Mouse (Mus musculus) spleen, adult 2 months (tissue): ENCODE measurements around the gene Vps36. TPM values are rescaled to one million over a fixed set of nuclear protein-coding genes. Genes with fewer than 3 reads are reported as not detected.

Experiments used
- DNase-seq, 2 experiments: peaks; one replicate each; pipeline versions ENCODE4 v3.0.0 to v3.0.0-alpha.2; 2012 to 2021; ENCODE audit warnings: low spot score in 2 of 2, low read depth in 1 of 2
- H3K27ac ChIP-seq: fragments of 200-500 bp; 2 replicates; pipeline ENCODE4 v1.5.1; 2012; ENCODE audit warnings: low read length, inconsistent platforms; ENCODE audit not compliant: insufficient read depth
- H3K27me3 ChIP-seq: fragments of 200-500 bp; 2 replicates; pipeline ENCODE4 v1.6.1; 2012; ENCODE audit warnings: mild to moderate bottlenecking, moderate library complexity, low read length, inconsistent platforms; ENCODE audit not compliant: control insufficient read depth, insufficient read depth
- H3K36me3 ChIP-seq: fragments of 200-500 bp; 2 replicates; pipeline ENCODE4 v1.6.1; 2012; ENCODE audit warnings: mild to moderate bottlenecking, low read length, inconsistent platforms; ENCODE audit not compliant: control insufficient read depth, insufficient read depth
- H3K4me1 ChIP-seq: fragments of 200-500 bp; 2 replicates; pipeline ENCODE4 v1.6.1; 2011; ENCODE audit warnings: inconsistent platforms; ENCODE audit not compliant: control insufficient read depth, insufficient read depth, insufficient read length
- H3K4me3 ChIP-seq: fragments of 200-500 bp; 2 replicates; pipeline ENCODE4 v1.5.1; 2011; ENCODE audit warnings: mild to moderate bottlenecking, inconsistent platforms; ENCODE audit not compliant: insufficient read depth, insufficient read length; ENCODE audit errors: extremely low read depth
- CTCF ChIP-seq: fragments of 200-500 bp; IDR thresholded peaks from 2 replicates; pipeline ENCODE4 v1.5.1; 2011; ENCODE audit warnings: mild to moderate bottlenecking, inconsistent platforms; ENCODE audit not compliant: insufficient read depth, insufficient read length, insufficient replicate concordance; ENCODE audit errors: extremely low read depth
- POLR2A ChIP-seq: fragments of 200-500 bp; IDR thresholded peaks from 2 replicates; pipeline ENCODE4 v1.6.1; 2011; ENCODE audit warnings: low read depth, low read length, inconsistent platforms
- WGBS: fragments of 180-500 bp; shearing (Covaris S2); methylation state at CpG from one replicate; pipeline ENCODE4 v1.1.7; 2018; 5-methylcytosine and 5-hydroxymethylcytosine counted together
- polyA plus RNA-seq: library from polyadenylated mRNA; depleted of rRNA; stranded (reverse); fragments of >200 nt; gene quantifications from 2 replicates; pipeline ENCODE4 v1.2.3, GENCODE M21; 2012

Gene Vps36
- polyA plus RNA-seq, 1 experiment = 5.2 TPM

GRCm38 (mm10) chr8:22245663-22246062, 53.1 kb downstream of the Vps36 start:
- Histone ChIP-seq H3K4me1 (no peaks in the 10 kb centered on the region), H3K4me3 (no peak overlapping the region), H3K27me3 (no peaks in the 10 kb centered on the region), H3K36me3 (no peaks in the 10 kb centered on the region), H3K27ac (no peak overlapping the region)
- TF ChIP-seq POLR2A = no peak
- TF ChIP-seq CTCF = no peak
- 73% methylated on average over 1 of the region's 1 CpGs for WGBS
- DNase-seq = no peak

- WGBS = 93% methylated on average over 12 of the region's 12 CpGs
- Histone ChIP-seq H3K4me3 (no peak overlapping the region), H3K4me1 (no peaks in the 10 kb centered on the region), H3K36me3 (no peaks in the 10 kb centered on the region), H3K27me3 (no peaks in the 10 kb centered on the region), H3K27ac (no peak overlapping the region)
- TF ChIP-seq CTCF (no peak), POLR2A (no peak)
- no peak for DNase-seq
Observed at GRCm38 (mm10) chr8:22247956-22248355, 55.3 kb downstream of the Vps36 start.

DNA sequence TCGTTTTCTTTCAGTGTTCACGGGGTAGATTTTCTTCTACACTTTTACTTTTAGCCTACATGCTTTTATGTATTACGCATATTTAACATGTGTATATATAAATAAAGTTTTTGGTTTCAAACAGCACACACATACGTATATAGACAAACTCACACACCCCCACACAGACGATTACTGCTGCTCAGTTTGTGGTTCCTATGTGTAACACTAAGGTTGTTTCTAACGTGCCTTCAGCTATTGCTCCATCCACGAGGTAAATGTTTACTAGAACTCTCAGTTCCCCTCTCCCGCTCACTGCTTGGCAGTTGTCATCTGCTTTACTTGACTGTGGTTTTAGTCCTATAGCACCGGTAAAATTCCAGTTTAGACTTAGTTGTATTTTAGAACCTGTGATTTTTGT, 56.5 kb downstream of the Vps36 start:
- TF ChIP-seq POLR2A = no peak
- TF ChIP-seq CTCF = no peak
- no peak for DNase-seq
- Histone ChIP-seq H3K4me3 (no peak overlapping the region), H3K36me3 (no peaks in the 10 kb centered on the region), H3K27me3 (no peaks in the 10 kb centered on the region), H3K4me1 (no peaks in the 10 kb centered on the region), H3K27ac (no peak overlapping the region)
- WGBS = 80% methylated on average over 9 of the region's 9 CpGs

DNA sequence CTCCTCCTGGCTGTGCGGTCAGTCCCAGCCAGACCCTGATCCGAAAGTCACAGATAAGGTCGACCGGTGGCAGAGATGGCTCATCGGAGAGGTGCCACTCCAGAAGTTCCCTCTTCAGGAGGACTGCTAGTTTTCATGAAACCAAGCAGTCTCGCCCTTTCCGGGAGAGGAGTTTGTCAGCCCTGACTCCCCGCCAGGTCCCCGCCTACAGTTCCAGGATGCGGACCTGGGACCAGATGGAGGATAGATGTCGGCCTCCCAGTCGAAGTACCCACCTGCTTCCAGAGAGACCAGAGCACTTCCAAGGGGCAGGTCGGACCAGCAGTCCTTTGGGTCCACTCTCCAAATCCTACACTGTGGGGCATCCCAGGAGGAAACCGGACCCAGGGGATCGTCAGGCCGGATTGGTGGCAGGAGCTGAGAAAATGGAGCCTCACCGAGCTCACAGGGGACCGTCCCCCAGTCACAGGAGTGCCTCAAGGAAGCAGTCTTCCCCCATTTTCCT, 66.4 kb downstream of the Vps36 start:
- TF ChIP-seq CTCF (no peak), POLR2A (no peak)
- WGBS = 94% methylated on average over 18 of the region's 18 CpGs

DNA sequence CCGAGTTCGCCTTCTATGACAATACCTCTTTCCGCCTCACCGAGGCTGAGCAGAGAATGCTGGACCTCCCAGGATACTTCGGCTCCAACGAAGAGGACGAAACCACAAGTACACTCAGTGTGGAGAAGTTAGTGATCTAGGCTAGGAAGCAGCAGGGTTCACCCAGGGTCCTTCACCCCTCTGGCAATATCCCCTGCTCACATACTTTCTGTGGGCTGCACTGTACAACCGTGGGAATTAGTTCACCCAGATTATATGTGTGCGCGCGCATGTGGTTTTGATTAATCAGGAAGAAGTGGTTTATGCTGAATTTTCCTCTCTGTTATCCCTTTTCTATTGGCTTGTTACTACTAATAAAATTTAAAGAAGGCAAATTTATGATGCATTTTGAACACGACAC, 66.9 kb downstream of the Vps36 start:
- DNase-seq = no peak
- no peak for TF ChIP-seq POLR2A
- no peak for TF ChIP-seq CTCF
- Histone ChIP-seq H3K27ac (no peak overlapping the region), H3K4me1 (no peaks in the 10 kb centered on the region), H3K36me3 (no peaks in the 10 kb centered on the region), H3K4me3 (no peak overlapping the region), H3K27me3 (no peaks in the 10 kb centered on the region)
- 86% methylated on average over 12 of the region's 12 CpGs for WGBS

More for the DNA sequence above, 66.4 kb downstream of the Vps36 start:
- no peak overlapping the region for H3K27ac ChIP-seq
- H3K4me3 ChIP-seq = no peak overlapping the region
- no peak for DNase-seq
- H3K4me1 ChIP-seq = no peaks in the 10 kb centered on the region
- no peaks in the 10 kb centered on the region for H3K36me3 ChIP-seq
- H3K27me3 ChIP-seq = no peaks in the 10 kb centered on the region

DNA sequence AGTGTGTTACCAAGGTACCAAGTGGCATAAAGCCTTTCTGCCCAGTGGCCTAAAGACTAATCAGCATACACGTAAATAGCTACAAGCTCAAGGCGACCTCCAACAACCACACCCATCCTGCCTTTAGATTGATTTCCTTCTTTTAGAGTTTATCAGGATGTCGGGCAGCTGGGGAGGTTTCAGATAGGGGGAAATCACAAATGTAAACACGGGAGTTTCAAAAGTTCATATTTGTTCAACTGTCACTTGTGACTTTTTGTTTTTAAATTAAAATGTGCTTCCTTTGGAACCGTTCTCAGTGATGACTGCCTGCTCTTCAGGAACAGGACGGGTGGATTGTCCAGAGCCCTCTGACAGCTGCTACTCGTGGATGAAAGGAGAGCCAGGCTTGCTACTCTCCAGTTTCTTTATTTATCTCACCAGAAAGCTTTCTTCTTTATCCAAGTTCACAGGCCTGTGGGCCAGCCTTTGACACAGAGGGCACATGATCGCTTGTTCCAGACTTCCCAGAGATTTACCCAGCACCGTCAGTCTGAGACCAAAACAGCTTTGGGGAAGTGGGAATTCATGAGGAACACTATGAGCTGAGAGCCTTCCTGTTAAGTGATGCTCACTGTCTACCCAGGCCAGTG, 67.6 kb downstream of the Vps36 start:
- no peak overlapping the region for H3K4me3 ChIP-seq
- H3K4me1 ChIP-seq = no peaks in the 10 kb centered on the region
- TF ChIP-seq POLR2A (no peak), CTCF (no peak)
- no peak for DNase-seq
- H3K27me3 ChIP-seq = no peaks in the 10 kb centered on the region
- no peaks in the 10 kb centered on the region for H3K36me3 ChIP-seq
- 57% methylated on average over 9 of the region's 9 CpGs for WGBS
- no peak overlapping the region for H3K27ac ChIP-seq

GRCm38 (mm10) chr8:22262267-22262666, 69.7 kb downstream of the Vps36 start:
- WGBS = 87% methylated on average over 3 of the region's 3 CpGs
- no peak overlapping the region for H3K27ac ChIP-seq
- no peak for DNase-seq
- H3K27me3 ChIP-seq = no peaks in the 10 kb centered on the region
- H3K4me1 ChIP-seq = no peaks in the 10 kb centered on the region
- TF ChIP-seq POLR2A = no peak
- TF ChIP-seq CTCF = no peak
- H3K36me3 ChIP-seq = no peaks in the 10 kb centered on the region
- no peak overlapping the region for H3K4me3 ChIP-seq
